Mouse (Mus musculus) stomach, postnatal 0 days (tissue): ENCODE measurements at regions not wholly inside any gene's neighbourhood (a gene's known extent, or its start where the extent isn't known, plus 50 kb on each side); places are given as distances from the start of the nearest gene placed in this dataset.

ENCODE experiments used
- CTCF ChIP-seq: IDR thresholded peaks from 2 replicates; pipeline ENCODE4 v1.5.1; 2016; ENCODE audit warnings: antibody characterized with exemption, low read depth, mild to moderate bottlenecking, moderate library complexity
- EP300 ChIP-seq: optimal IDR thresholded peaks from 2 replicates; pipeline ENCODE3; 2016; ENCODE audit warnings: antibody characterized with exemption

DNA sequence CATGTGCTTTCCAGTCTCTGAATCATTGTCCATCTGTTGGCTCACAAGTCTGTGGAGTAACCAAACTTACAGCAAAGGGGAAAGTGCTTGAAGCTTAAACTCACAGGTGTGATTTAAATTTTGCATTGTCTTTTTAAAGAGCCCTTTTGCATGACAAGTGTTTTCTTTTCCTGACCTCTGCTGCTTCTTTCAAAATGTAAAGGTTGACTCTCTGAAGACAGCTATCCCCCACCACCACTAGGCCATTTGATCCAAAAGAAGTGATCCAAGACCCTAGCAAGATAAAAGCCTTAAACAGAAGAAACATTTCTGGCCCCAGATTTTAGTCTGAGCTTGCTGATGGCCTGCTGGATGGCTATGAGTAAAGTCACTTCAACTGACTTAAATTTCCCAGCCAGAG, 118.6 kb downstream of the Gm12728 start:
- TF ChIP-seq CTCF (no peak), EP300 (no peak)
